Mouse (Mus musculus) limb, embryonic 14.5 days (tissue): ENCODE measurements around the gene Tspan33. TPM values are rescaled to one million over a fixed set of nuclear protein-coding genes. Genes with fewer than 3 reads are reported as not detected.
A peak's percentile ranks its signal among the peaks of the same experiment; 100 is the strongest.

Experiments
- ATAC-seq: fragments of 200-750 bp; cut with Nextera tagmentation; 2 replicates; pipeline ENCODE4 v1.8.0; 2017; ENCODE audit warnings: low read depth, moderate number of reproducible peaks, moderate TSS enrichment; ENCODE audit not compliant: low FRiP score
- DNase-seq: peaks from one replicate; pipeline ENCODE4 v3.0.0-alpha.2; 2015; ENCODE audit warnings: low spot score
- H3K27ac ChIP-seq: fragments of 300-500 bp; sonication (generic); replicated peaks from 2 replicates; pipeline ENCODE4 v1.5.1; 2014; ENCODE audit warnings: low read depth, mild to moderate bottlenecking, low read length, moderate library complexity, mixed read lengths
- H3K27me3 ChIP-seq: fragments of 300-500 bp; sonication (generic); 2 replicates; pipeline ENCODE4 v1.6.1; 2014; ENCODE audit warnings: low read length, mixed read lengths; ENCODE audit not compliant: control insufficient read depth, insufficient read depth
- H3K36me3 ChIP-seq: fragments of 300-500 bp; sonication (generic); 2 replicates; pipeline ENCODE4 v1.6.1; 2014; ENCODE audit warnings: mild to moderate bottlenecking, low read length, moderate library complexity, mixed read lengths; ENCODE audit not compliant: control insufficient read depth, insufficient read depth
- H3K4me1 ChIP-seq: fragments of 300-500 bp; sonication (generic); 2 replicates; pipeline ENCODE4 v1.6.1; 2014; ENCODE audit warnings: antibody characterized with exemption, low read length, mixed read lengths; ENCODE audit not compliant: control insufficient read depth, insufficient read depth
- H3K4me2 ChIP-seq: fragments of 300-500 bp; sonication (generic); replicated peaks from 2 replicates; pipeline ENCODE4 v1.6.1; 2014; ENCODE audit warnings: low read depth, mild to moderate bottlenecking, low read length, moderate library complexity; ENCODE audit not compliant: severe bottlenecking
- H3K4me3 ChIP-seq: fragments of 300-500 bp; sonication (generic); replicated peaks from 2 replicates; pipeline ENCODE4 v1.5.1; 2014; ENCODE audit warnings: low read length
- H3K9ac ChIP-seq: fragments of 300-500 bp; sonication (generic); 2 replicates; pipeline ENCODE4 v1.6.1; 2014; ENCODE audit warnings: mild to moderate bottlenecking, low read depth, low read length, moderate library complexity; ENCODE audit not compliant: severe bottlenecking
- H3K9me3 ChIP-seq: fragments of 300-500 bp; sonication (generic); 2 replicates; pipeline ENCODE4 v1.6.1; 2016; ENCODE audit warnings: low read length; ENCODE audit not compliant: control insufficient read depth
- POLR2A ChIP-seq: fragments of 200-500 bp; IDR thresholded peaks from 2 replicates; pipeline ENCODE4 v1.8.0; 2012; ENCODE audit warnings: inconsistent platforms, mild to moderate bottlenecking, moderate library complexity, borderline replicate concordance; ENCODE audit not compliant: insufficient read depth, insufficient read length; ENCODE audit errors: extremely low read depth
- whole genome bisulfite sequencing: fragments of 180-500 bp; shearing (Covaris S2); extraction: QIAGEN DNeasy Blood & Tissue Kit; methylation state at CpG from one replicate; pipeline ENCODE4 v1.1.7; 2014; 5-methylcytosine and 5-hydroxymethylcytosine counted together
- polyA plus RNA-seq, 2 experiments: library from polyadenylated mRNA; depleted of rRNA in 1 of 2; stranded (reverse) in 1 of 2; unstranded in 1 of 2; fragments of >200 nt; fragmentation: Nextera tagmentation in 1 of 2; extraction: Ambion mirVana in 1 of 2; gene quantifications; 2 replicates each; pipeline versions ENCODE4 v1.2.1 to v1.2.3; 2012 to 2014

Tspan33 gene
- polyA plus RNA-seq, 2 experiments: 2.7 to 5.0 TPM

GRCm38 (mm10) chr6:29659964-29660363, 34.1 kb upstream of the Tspan33 start:
- H3K4me3 ChIP-seq: no peak overlapping the region
- no peak for ATAC-seq
- DNase-seq: no peak
- no peak overlapping the region for H3K27ac ChIP-seq
- no peak overlapping the region for H3K9ac ChIP-seq
- H3K9me3 ChIP-seq: no peaks in the 10 kb centered on the region
- 78% methylated on average over 2 of the region's 2 CpGs for WGBS
- no peaks in the 10 kb centered on the region for H3K4me1 ChIP-seq
- H3K36me3 ChIP-seq: no peaks in the 10 kb centered on the region
- no peak overlapping the region for H3K4me2 ChIP-seq
- H3K27me3 ChIP-seq: no peaks in the 10 kb centered on the region
- TF ChIP-seq POLR2A: no peak

- Histone ChIP-seq H3K27ac (no peak overlapping the region), H3K4me2 (no peak overlapping the region), H3K9me3 (no peaks in the 10 kb centered on the region), H3K36me3 (no peaks in the 10 kb centered on the region), H3K27me3 (no peaks in the 10 kb centered on the region), H3K4me3 (no peak overlapping the region), H3K4me1 (no peaks in the 10 kb centered on the region), H3K9ac (no peak overlapping the region)
- 58% methylated on average over 11 of the region's 11 CpGs for WGBS
- no peak for TF ChIP-seq POLR2A
- no peak for ATAC-seq
- no peak for DNase-seq
Measured at GRCm38 (mm10) chr6:29660662-29661307, 33.2 kb upstream of the Tspan33 start.

GRCm38 (mm10) chr6:29667266-29667665, 26.8 kb upstream of the Tspan33 start:
- no peak overlapping the region for H3K4me2 ChIP-seq
- H3K4me3 ChIP-seq: no peak overlapping the region
- no peak overlapping the region for H3K27ac ChIP-seq
- ATAC-seq (no peak), DNase-seq (no peak)
- H3K36me3 ChIP-seq: no peaks in the 10 kb centered on the region
- H3K27me3 ChIP-seq: no peaks in the 10 kb centered on the region
- no peak overlapping the region for H3K9ac ChIP-seq
- TF ChIP-seq POLR2A: no peak
- 75% methylated on average over 6 of the region's 6 CpGs for WGBS
- no peaks in the 10 kb centered on the region for H3K4me1 ChIP-seq
- H3K9me3 ChIP-seq: no peaks in the 10 kb centered on the region

- no peak overlapping the region for H3K4me2 ChIP-seq
- TF ChIP-seq POLR2A: no peak
- no peaks in the 10 kb centered on the region for H3K9me3 ChIP-seq
- WGBS: 10% methylated on average over 3 of the region's 3 CpGs
- no peak for DNase-seq
- H3K4me3 ChIP-seq: no peak overlapping the region
- no peaks in the 10 kb centered on the region for H3K4me1 ChIP-seq
- H3K27ac ChIP-seq: no peak overlapping the region
- H3K9ac ChIP-seq: no peak overlapping the region
- no peaks in the 10 kb centered on the region for H3K36me3 ChIP-seq
- H3K27me3 ChIP-seq: no peaks in the 10 kb centered on the region
- no peak for ATAC-seq
Measured at GRCm38 (mm10) chr6:29671741-29672140, 22.3 kb upstream of the Tspan33 start.

GRCm38 (mm10) chr6:29672563-29673411, 21.2 kb upstream of the Tspan33 start:
- TF ChIP-seq POLR2A: no peak
- H3K4me3 ChIP-seq: no peak overlapping the region
- no peaks in the 10 kb centered on the region for H3K36me3 ChIP-seq
- WGBS: 25% methylated on average over 12 of the region's 12 CpGs
- no peaks in the 10 kb centered on the region for H3K9me3 ChIP-seq
- DNase-seq (peak; percentile 6), ATAC-seq (no peak)
- H3K9ac ChIP-seq: no peak overlapping the region
- H3K4me2 ChIP-seq: no peak overlapping the region
- no peak overlapping the region for H3K27ac ChIP-seq
- no peaks in the 10 kb centered on the region for H3K27me3 ChIP-seq
- H3K4me1 ChIP-seq: no peaks in the 10 kb centered on the region
